Mouse (Mus musculus): Measurements from ENCODE around the gene Dnaaf2.

DNA sequence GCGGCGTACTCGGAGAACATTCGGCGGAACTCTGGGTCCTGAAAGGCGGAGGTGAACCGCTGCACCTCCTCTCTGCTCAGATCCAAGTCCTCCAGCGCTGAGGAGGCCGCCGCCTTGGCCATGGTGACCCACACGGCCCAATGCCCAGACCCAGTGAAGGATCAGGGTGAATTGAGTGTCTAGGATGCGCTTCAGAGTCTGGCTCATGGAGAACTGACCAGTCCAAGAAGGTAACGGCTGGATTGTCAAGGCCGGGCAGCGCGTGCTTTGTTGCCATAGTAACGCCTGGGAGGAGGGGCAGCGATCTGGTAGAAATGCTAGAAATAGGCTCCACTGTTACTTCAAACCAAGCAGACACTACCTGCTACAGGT, at the start of gene Dnaaf2:
- TF ChIP-seq POLR2A (IDR thresholded peaks at IDR 0.05; ENCODE audit: extremely low read depth, insufficient read depth, low read length): no peak
- no peak for TF ChIP-seq CTCF (IDR thresholded peaks at IDR 0.05; ENCODE audit: low read depth, low read length)

All from liver, adult 2 months (tissue).